Mouse (Mus musculus): ENCODE results near the gene Slc6a16. TPM values are rescaled to one million over a fixed set of nuclear protein-coding genes. Genes with fewer than 3 reads are reported as not detected.

Gene Slc6a16
- polyA plus RNA-seq, 1 experiment from 2014 or later: 0.46 TPM

GRCm38 (mm10) chr7:45233580-45234332 lies 7.1 kb upstream of the Slc6a16 start:
- TF ChIP-seq EP300 (IDR thresholded peaks at IDR 0.05; ENCODE audit: low read depth) (no peak), CTCF (IDR thresholded peaks at IDR 0.05; ENCODE audit: low read depth) (no peak)
- peak; percentile 16 for DNase-seq
- Histone ChIP-seq H3K4me3 (ENCODE audit: low read depth, low read length) (no peak overlapping the region), H3K36me3 (replicated peaks; ENCODE audit: insufficient read depth, low read length) (peaks cover 11% of the 10 kb centered on the region), H3K9me3 (ENCODE audit: low read length) (no peaks in the 10 kb centered on the region), H3K4me1 (ENCODE audit: insufficient read depth) (peaks cover 22% of the 10 kb centered on the region), H3K9ac (replicated peaks) (no peak overlapping the region), H3K4me2 (ENCODE audit: low read depth, low read length) (peak overlapping the region; percentile 33; the same call in 1 of the 2 replicates), H3K27ac (ENCODE audit: low read depth) (no peak overlapping the region), H3K27me3 (ENCODE audit: insufficient read depth, low read length) (no peaks in the 10 kb centered on the region)
- peak; percentile 17; the same call in 1 of the 2 replicates for ATAC-seq
- 49% methylated on average over 18 of the region's 20 CpGs for WGBS (ENCODE audit: insufficient replicate concordance)

- Histone ChIP-seq H3K4me3 (ENCODE audit: low read depth, low read length) (no peak overlapping the region), H3K27me3 (ENCODE audit: insufficient read depth, low read length) (no peaks in the 10 kb centered on the region), H3K9me3 (ENCODE audit: low read length) (no peaks in the 10 kb centered on the region), H3K4me1 (ENCODE audit: insufficient read depth) (peaks cover 22% of the 10 kb centered on the region), H3K27ac (ENCODE audit: low read depth) (no peak overlapping the region), H3K4me2 (ENCODE audit: low read depth, low read length) (peak overlapping the region; percentile 53), H3K36me3 (replicated peaks; ENCODE audit: insufficient read depth, low read length) (peaks cover 11% of the 10 kb centered on the region), H3K9ac (replicated peaks) (peak overlapping the region; percentile 16; the same call in 1 of the 2 replicates)
- no peak for TF ChIP-seq EP300 (IDR thresholded peaks at IDR 0.05; ENCODE audit: low read depth)
- TF ChIP-seq CTCF (IDR thresholded peaks at IDR 0.05; ENCODE audit: low read depth): no peak
- ATAC-seq (no peak), DNase-seq (peak; percentile 18)
- WGBS (ENCODE audit: insufficient replicate concordance): 49% methylated on average over 29 of the region's 29 CpGs
Measured at GRCm38 (mm10) chr7:45234333-45234841, 6.5 kb upstream of the Slc6a16 start.

- TF ChIP-seq EP300 (IDR thresholded peaks at IDR 0.05; ENCODE audit: low read depth): no peak
- TF ChIP-seq CTCF (IDR thresholded peaks at IDR 0.05; ENCODE audit: low read depth): no peak
- ATAC-seq: peak; percentile 14; the same call in 1 of the 2 replicates
- H3K36me3 ChIP-seq (replicated peaks; ENCODE audit: insufficient read depth, low read length): peaks cover 11% of the 10 kb centered on the region
- H3K27ac ChIP-seq (ENCODE audit: low read depth): no peak overlapping the region
- DNase-seq: no peak
- H3K9me3 ChIP-seq (ENCODE audit: low read length): no peaks in the 10 kb centered on the region
- 42% methylated on average over 21 of the region's 21 CpGs for WGBS (ENCODE audit: insufficient replicate concordance)
- H3K4me1 ChIP-seq (ENCODE audit: insufficient read depth): peaks cover 22% of the 10 kb centered on the region
- H3K4me2 ChIP-seq (ENCODE audit: low read depth, low read length): peak overlapping the region; percentile 53
- no peak overlapping the region for H3K4me3 ChIP-seq (ENCODE audit: low read depth, low read length)
- H3K27me3 ChIP-seq (ENCODE audit: insufficient read depth, low read length): no peaks in the 10 kb centered on the region
- peak overlapping the region; percentile 16; the same call in 1 of the 2 replicates for H3K9ac ChIP-seq (replicated peaks)
Measured at GRCm38 (mm10) chr7:45234922-45235571, 5.8 kb upstream of the Slc6a16 start.

GRCm38 (mm10) chr7:45235656-45236180 lies 5.2 kb upstream of the Slc6a16 start:
- WGBS (ENCODE audit: insufficient replicate concordance): 54% methylated on average over 17 of the region's 17 CpGs
- no peak for ATAC-seq

GRCm38 (mm10) chr7:45237747-45238699 lies 2.9 kb upstream of the Slc6a16 start:
- no peak for DNase-seq

More at GRCm38 (mm10) chr7:45235656-45236180, 5.2 kb upstream of the Slc6a16 start:
- H3K27me3 ChIP-seq (ENCODE audit: insufficient read depth, low read length): no peaks in the 10 kb centered on the region
- peaks cover 25% of the 10 kb centered on the region for H3K4me1 ChIP-seq (ENCODE audit: insufficient read depth)
- TF ChIP-seq EP300 (IDR thresholded peaks at IDR 0.05; ENCODE audit: low read depth): no peak
- TF ChIP-seq CTCF (IDR thresholded peaks at IDR 0.05; ENCODE audit: low read depth): no peak
- DNase-seq: peak; percentile 13
- H3K4me3 ChIP-seq (ENCODE audit: low read depth, low read length): no peak overlapping the region
- no peak overlapping the region for H3K9ac ChIP-seq (replicated peaks)
- peak overlapping the region; percentile 53; the same call in 1 of the 2 replicates for H3K4me2 ChIP-seq (ENCODE audit: low read depth, low read length)
- peaks cover 11% of the 10 kb centered on the region for H3K36me3 ChIP-seq (replicated peaks; ENCODE audit: insufficient read depth, low read length)
- no peak overlapping the region for H3K27ac ChIP-seq (ENCODE audit: low read depth)
- H3K9me3 ChIP-seq (ENCODE audit: low read length): no peaks in the 10 kb centered on the region

More at GRCm38 (mm10) chr7:45237747-45238699, 2.9 kb upstream of the Slc6a16 start:
- no peak for TF ChIP-seq EP300 (IDR thresholded peaks at IDR 0.05; ENCODE audit: low read depth)
- TF ChIP-seq CTCF (IDR thresholded peaks at IDR 0.05; ENCODE audit: low read depth): no peak
- H3K27ac ChIP-seq (ENCODE audit: low read depth): peak overlapping the region; percentile 91
- WGBS (ENCODE audit: insufficient replicate concordance): 42% methylated on average over 17 of the region's 17 CpGs
- no peaks in the 10 kb centered on the region for H3K9me3 ChIP-seq (ENCODE audit: low read length)
- H3K27me3 ChIP-seq (ENCODE audit: insufficient read depth, low read length): no peaks in the 10 kb centered on the region
- peak overlapping the region; percentile 73 for H3K4me2 ChIP-seq (ENCODE audit: low read depth, low read length)
- H3K9ac ChIP-seq (replicated peaks): peak overlapping the region; percentile 72
- H3K4me3 ChIP-seq (ENCODE audit: low read depth, low read length): peak overlapping the region; percentile 47
- ATAC-seq: no peak
- peaks cover under 1% of the 10 kb centered on the region; the same call in 1 of the 2 replicates for H3K36me3 ChIP-seq (replicated peaks; ENCODE audit: insufficient read depth, low read length)
- H3K4me1 ChIP-seq (ENCODE audit: insufficient read depth): peaks cover 30% of the 10 kb centered on the region
